Mouse (Mus musculus) layer of hippocampus, postnatal 10 days (tissue): ENCODE data around the gene Adcy10. TPM values are rescaled to one million over a fixed set of nuclear protein-coding genes. Genes with fewer than 3 reads are reported as not detected.

Source experiments
- DNase-seq, 2 experiments: peaks; one replicate each; pipeline ENCODE4 v3.0.0; 2021; ENCODE audit warnings: low spot score in 2 of 2
- long read RNA-seq: library from polyadenylated mRNA; stranded (forward); transcript quantifications from one replicate; pipeline ENCODE4 v2.0.0, GENCODE M21; 2023
- total RNA-seq, 2 experiments: library from RNA; stranded (reverse); gene quantifications; 2 replicates each; pipeline ENCODE4 v1.2.3; 2021

Gene Adcy10
- total RNA-seq: under 1 TPM in 1 of 2 experiments, not detected in 1; 0.55 TPM
- long read RNA-seq: 0 reads

GRCm38 (mm10) chr1:165484688-165485233 lies at the start of gene Adcy10:
Adcy10 (plus strand) TSS chr1:165485183.
- DNase-seq: no peak

- DNase-seq: no peak
Observed at GRCm38 (mm10) chr1:165438289-165439021, 46.5 kb upstream of the Adcy10 start.

GRCm38 (mm10) chr1:165440788-165441187 lies 44.2 kb upstream of the Adcy10 start:
- DNase-seq: no peak

GRCm38 (mm10) chr1:165441201-165441600 lies 43.8 kb upstream of the Adcy10 start:
- DNase-seq: no peak

GRCm38 (mm10) chr1:165441719-165442118 lies 43.3 kb upstream of the Adcy10 start:
- DNase-seq: no peak

GRCm38 (mm10) chr1:165459041-165459502 lies 25.9 kb upstream of the Adcy10 start:
- DNase-seq: no peak

GRCm38 (mm10) chr1:165459503-165460181 lies 25.3 kb upstream of the Adcy10 start:
- peak; percentile 50 to 65 for DNase-seq

- DNase-seq: peak; percentile 100
Observed at GRCm38 (mm10) chr1:165460360-165460800, 24.6 kb upstream of the Adcy10 start, which contains the start of the genes Dcaf6 and Mpc2. Dcaf6 (minus strand) TSS chr1:165460475. Mpc2 (plus strand) TSS chr1:165460637.

- peak; percentile 97 to 98 for DNase-seq
Observed at GRCm38 (mm10) chr1:165460801-165461377, 24.1 kb upstream of the Adcy10 start.

GRCm38 (mm10) chr1:165461681-165462080 lies 23.3 kb upstream of the Adcy10 start:
- DNase-seq: peak in 1 of 2 experiments; percentile 17

- no peak for DNase-seq
Observed at GRCm38 (mm10) chr1:165462861-165463260, 22.1 kb upstream of the Adcy10 start.

- DNase-seq: no peak
Observed at GRCm38 (mm10) chr1:165464574-165464973, 20.4 kb upstream of the Adcy10 start.

- DNase-seq: no peak
Observed at GRCm38 (mm10) chr1:165468971-165469370, 16.0 kb upstream of the Adcy10 start.

- DNase-seq: no peak
Observed at GRCm38 (mm10) chr1:165469717-165470116, 15.3 kb upstream of the Adcy10 start.

- no peak for DNase-seq
Observed at GRCm38 (mm10) chr1:165471490-165471889, 13.5 kb upstream of the Adcy10 start.

- DNase-seq: no peak
Observed at GRCm38 (mm10) chr1:165486108-165486507, 1.1 kb downstream of the Adcy10 start.

GRCm38 (mm10) chr1:165489197-165489596 lies 4.2 kb downstream of the Adcy10 start:
- DNase-seq: no peak

GRCm38 (mm10) chr1:165498856-165499255 lies 13.9 kb downstream of the Adcy10 start:
- no peak for DNase-seq

- DNase-seq: peak in 1 of 2 experiments; percentile 16
Observed at GRCm38 (mm10) chr1:165503307-165504024, 18.5 kb downstream of the Adcy10 start.

GRCm38 (mm10) chr1:165506303-165506702 lies 21.3 kb downstream of the Adcy10 start:
- no peak for DNase-seq

- no peak for DNase-seq
Observed at GRCm38 (mm10) chr1:165510161-165510560, 25.2 kb downstream of the Adcy10 start.
